Mouse (Mus musculus) right cerebral cortex, adult 2 months (tissue): Measurements from ENCODE around the gene Pth2.
"Not testable (repeated sequence)": the region's sequence is repeated elsewhere in the genome, so short reads cannot be mapped to it uniquely, and the experiment has no call there.

Experiments used
- DNase-seq, 2 experiments: peaks; one replicate each; pipeline ENCODE4 v3.0.0; 2021 to 2022; ENCODE audit warnings: low spot score in 2 of 2

The Pth2 gene

GRCm38 (mm10) chr7:45180896-45181477 lies at the start of gene Pth2:
Gene Pth2, plus strand, starts transcription at chr7:45180995.
- no peak for DNase-seq

- no peak for DNase-seq
Observed at GRCm38 (mm10) chr7:45131850-45132249, 48.9 kb upstream of the Pth2 start.

GRCm38 (mm10) chr7:45133446-45134159 lies 47.2 kb upstream of the Pth2 start:
- no peak for DNase-seq

GRCm38 (mm10) chr7:45134544-45135026 lies 46.2 kb upstream of the Pth2 start:
- no peak for DNase-seq

- DNase-seq = no peak
Observed at GRCm38 (mm10) chr7:45135370-45135769, 45.4 kb upstream of the Pth2 start.

GRCm38 (mm10) chr7:45135993-45136567 lies 44.7 kb upstream of the Pth2 start, which contains the start of the genes Gm45713 and Flt3l:
Gene Gm45713, minus strand, starts transcription at chr7:45136231.
Gene Flt3l, minus strand, starts transcription at chr7:45136432.
- DNase-seq = peak; percentile 89 to 91

- no peak for DNase-seq
Observed at GRCm38 (mm10) chr7:45137171-45138006, 43.4 kb upstream of the Pth2 start.

GRCm38 (mm10) chr7:45138403-45138802 lies 42.4 kb upstream of the Pth2 start:
- no peak for DNase-seq

GRCm38 (mm10) chr7:45139904-45140723 lies 40.7 kb upstream of the Pth2 start:
- DNase-seq = no peak

GRCm38 (mm10) chr7:45141319-45141718 lies 39.5 kb upstream of the Pth2 start:
- DNase-seq = no peak

- DNase-seq = no peak
Observed at GRCm38 (mm10) chr7:45141914-45142313, 38.9 kb upstream of the Pth2 start.

GRCm38 (mm10) chr7:45144368-45145174 lies 36.2 kb upstream of the Pth2 start:
- no peak for DNase-seq

- DNase-seq = no peak
Observed at GRCm38 (mm10) chr7:45145460-45145859, 35.3 kb upstream of the Pth2 start.

GRCm38 (mm10) chr7:45147267-45147666 lies 33.5 kb upstream of the Pth2 start:
- DNase-seq = no peak

- no peak for DNase-seq
Observed at GRCm38 (mm10) chr7:45147899-45148298, 32.9 kb upstream of the Pth2 start.

- no peak for DNase-seq
Observed at GRCm38 (mm10) chr7:45148534-45149098, 32.2 kb upstream of the Pth2 start.

GRCm38 (mm10) chr7:45149545-45149944 lies 31.2 kb upstream of the Pth2 start:
- DNase-seq = no peak

- no peak for DNase-seq
Observed at GRCm38 (mm10) chr7:45150321-45150720, 30.5 kb upstream of the Pth2 start.

- DNase-seq = no peak
Observed at GRCm38 (mm10) chr7:45151303-45151702, 29.5 kb upstream of the Pth2 start.

- DNase-seq = not testable (repeated sequence)
Observed at GRCm38 (mm10) chr7:45153052-45153451, 27.7 kb upstream of the Pth2 start.
